Mouse (Mus musculus): ENCODE measurements around the gene Foxp1.

Foxp1 gene

DNA sequence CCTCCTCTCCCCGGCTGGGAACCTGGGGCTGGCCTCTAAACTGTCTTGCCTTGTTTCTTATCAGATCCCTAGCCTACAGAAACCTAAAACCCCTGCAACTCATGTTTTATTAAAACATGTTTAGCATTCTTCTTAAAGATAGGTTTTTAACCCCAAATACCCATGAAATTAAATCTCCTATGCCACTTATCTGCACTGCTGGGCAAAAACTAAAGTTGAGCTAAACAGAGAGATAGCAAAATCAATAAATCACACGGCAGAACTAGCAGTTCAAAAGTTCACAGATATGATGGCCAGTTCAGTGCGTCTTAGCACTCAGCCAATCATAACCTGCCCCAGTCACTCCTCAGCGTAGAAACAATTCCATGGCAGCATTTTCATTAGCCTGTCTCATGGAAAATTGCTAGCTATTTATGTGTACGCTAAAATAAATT is 316.1 kb downstream of the Foxp1 start:
- DNase-seq (ENCODE audit: low spot score) = no peak

DNA sequence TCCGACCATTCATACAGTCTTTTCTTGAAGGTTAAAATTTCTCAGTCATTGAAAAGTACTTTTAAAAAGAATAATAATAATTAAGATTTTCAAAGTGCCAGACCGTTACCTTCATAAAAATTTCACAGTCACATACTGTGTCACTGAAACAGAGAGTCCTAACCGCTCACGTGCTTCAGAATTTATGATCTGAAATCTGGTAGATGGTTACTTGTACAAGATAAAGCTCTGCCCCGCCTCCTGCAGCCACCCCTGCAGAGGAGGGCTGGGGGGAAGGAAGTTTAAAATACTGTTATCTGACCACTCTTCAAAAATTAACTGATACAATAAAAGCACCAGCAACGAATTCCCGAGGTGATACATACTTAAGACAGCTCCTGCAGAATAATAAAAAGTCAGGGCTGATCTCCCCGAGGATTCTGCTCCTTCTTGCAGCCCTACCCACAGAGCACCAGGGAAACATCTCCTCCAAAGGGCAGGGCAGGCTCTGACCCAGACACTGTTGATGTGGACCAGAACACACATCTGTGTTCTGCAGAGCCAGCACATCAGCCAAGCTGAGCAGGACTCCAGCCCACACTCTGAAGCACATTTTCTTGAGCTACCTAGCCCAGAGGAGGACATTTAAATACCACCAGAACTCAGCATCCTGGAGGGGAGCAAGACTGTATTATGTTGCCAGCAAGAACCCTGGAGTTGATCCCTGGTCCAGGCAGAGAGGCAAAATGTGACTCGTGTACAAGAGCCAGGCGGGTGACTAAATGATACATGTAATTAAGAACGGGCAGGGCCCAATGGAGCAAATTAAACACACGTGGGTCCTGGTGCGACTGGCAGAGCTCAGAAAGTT is 316.7 kb downstream of the Foxp1 start:
- peak; percentile 41 for DNase-seq (ENCODE audit: low spot score)

DNA sequence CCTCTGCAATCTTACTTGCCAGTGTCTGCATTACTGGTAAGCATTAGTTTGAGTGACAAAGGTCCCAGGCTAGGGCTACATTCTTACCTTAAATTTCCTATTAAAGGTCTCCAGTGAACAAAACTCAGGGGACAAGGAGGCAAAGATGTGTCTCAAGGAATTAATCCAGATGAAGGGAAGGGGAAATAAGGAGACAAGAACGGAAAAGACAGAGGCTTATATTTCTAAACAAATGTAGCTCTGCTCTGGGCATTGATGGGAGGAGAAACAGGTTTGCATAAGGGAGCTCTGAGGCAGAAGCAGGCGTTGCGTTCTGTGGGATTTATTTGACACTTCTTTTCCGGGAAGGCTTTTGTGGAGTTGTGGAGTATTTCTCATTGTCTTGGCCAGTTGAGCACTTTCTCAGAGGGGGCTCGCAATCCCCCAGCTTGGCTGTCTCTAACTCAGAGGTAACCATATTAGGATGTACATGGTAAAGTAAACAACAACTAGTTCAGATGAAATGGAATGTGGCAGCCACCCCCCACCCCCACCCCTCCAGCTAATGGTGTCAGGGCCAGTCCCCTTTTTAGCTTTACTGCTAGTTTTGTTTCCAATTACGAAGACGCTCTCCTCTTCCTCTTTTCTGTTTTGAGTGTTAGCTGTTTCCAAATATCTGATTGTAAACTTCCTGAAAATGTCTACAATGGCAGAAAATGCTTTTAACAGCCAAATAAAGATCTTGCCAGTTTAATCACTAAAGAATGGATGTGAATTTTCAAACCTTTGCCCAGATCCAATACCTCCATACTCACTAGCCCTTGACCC is 317.5 kb downstream of the Foxp1 start:
- no peak for DNase-seq (ENCODE audit: low spot score)

DNA sequence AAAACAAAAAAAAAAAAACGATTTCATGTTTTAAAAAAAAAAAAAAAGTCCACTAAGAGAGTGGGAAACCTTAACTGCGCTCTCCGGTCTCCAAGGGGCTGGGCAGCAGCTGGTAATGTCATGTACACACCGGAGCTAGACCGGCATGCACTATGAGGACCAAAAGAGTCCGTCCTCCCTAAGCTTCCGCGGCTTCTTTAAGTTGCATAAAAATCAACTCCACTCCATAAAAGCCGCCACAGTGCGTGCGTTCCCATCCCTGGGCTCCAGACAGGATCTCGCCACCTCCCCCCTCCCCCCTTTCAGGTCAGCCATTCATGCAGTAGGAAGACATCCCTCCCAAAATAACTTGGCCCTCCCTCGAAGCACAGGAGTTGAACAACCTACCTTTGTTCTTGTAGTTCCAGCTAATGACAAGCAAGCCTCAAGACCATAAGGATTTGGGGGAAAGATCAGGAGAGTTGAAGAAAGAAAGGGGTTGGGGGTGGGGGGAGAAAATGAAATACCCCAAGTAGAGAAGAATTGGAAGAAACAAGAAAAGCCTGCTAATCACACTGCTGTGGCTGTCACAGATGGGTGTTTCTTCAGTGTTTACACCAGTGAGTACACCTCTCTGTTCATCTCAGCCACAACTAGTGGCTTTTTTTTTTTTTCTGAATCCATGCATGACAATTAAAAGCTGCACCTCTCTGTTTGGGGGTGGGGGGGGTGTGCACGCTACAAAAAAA is 318.3 kb downstream of the Foxp1 start:
- no peak for DNase-seq (ENCODE audit: low spot score)

DNA sequence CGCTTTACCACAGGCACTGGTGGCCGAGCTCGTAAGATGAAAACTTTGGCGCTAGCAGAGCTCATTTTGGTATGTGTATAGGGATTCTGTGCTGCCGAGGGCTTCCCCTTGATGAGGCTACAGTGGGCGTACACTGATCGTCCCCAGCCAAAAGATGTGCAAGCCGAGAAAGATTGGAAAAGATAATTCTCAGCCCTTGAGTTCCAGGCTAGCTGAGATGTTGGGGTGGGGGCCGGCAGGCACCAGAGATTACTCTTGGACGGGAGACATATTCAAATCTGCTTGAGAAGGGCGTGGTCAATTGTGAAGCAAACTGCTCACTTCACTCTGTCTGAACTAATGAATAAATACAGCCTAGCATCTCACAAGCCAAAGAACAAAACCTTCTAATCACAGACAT is 319.3 kb downstream of the Foxp1 start:
- DNase-seq (ENCODE audit: low spot score) = no peak

DNA sequence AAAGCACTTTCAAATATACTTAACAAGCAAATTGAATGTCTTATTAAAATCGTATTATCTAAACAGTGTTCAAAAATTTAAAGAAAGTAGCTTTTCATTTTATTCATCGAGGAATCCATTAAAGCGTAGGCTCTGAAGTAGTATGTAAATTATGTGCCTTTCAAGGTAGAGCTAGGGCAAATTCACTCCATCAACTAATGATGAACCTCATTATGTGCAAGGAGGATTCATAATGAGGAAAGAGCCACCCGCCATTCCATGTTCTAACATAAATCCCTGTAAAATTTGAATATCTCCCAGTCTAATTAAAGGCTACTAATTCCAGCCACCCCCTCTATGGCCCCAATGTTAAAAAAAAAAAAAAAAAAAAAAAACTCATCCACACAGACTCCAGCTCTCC is 319.7 kb downstream of the Foxp1 start:
- DNase-seq (ENCODE audit: low spot score) = no peak

DNA sequence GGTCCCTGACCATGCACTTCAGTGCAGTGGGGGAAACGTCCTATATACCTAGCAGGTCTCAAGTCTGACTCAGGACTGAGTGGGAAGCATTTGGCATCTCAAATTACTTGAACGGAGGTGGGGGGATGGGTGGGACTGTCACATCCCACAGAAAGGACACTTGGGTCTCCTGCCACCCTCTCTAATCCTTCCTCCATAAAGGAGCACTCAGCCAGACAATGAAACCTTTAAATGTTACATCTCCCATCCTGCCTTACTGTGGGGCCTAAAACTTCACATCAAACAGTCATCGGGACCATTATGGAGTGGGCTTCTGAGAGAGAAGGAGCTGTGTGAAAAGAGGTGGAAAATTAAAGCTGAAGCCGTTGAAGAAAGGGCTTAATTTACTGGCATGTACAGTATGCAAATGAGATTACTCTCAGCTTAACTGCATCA is 321.2 kb downstream of the Foxp1 start:
- DNase-seq (ENCODE audit: low spot score) = no peak

DNA sequence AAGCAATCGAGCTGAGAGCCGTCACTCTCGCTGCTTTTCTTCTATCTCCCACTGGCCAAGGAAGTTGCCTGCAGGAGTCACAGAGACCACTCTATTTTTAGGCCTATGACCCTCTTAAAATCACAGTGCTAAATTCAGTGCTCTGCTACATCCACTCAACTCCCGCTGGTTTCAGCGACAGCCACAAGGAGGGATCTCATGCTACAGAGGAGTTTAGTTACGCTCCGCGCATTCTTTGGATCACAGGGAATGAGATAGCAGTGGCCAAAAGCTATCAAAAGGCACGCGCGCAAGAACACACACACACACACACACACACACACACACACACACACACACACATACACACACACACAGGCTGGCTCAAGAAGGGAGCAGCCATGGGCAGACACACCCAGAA is 321.9 kb downstream of the Foxp1 start:
- DNase-seq (ENCODE audit: low spot score) = no peak

DNA sequence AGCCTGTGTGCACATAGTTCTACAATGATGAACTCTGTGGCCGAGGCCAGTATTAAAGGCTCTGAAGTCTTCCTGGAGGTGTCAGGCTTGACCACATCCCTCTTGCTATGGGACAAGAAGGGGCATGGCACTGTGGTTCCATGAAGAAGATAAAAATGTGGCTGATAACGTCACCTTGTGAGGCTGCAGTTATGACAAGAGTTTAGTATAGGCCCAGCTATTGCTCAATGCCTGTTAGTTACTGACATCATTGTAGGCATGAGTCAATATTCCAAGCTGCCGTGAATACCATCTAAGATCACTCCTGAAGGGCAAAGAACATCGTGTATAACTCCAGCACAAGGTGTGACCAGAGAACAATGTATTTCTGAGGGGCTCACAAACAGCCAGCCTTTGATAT is 323.2 kb downstream of the Foxp1 start:
- no peak for DNase-seq (ENCODE audit: low spot score)

DNA sequence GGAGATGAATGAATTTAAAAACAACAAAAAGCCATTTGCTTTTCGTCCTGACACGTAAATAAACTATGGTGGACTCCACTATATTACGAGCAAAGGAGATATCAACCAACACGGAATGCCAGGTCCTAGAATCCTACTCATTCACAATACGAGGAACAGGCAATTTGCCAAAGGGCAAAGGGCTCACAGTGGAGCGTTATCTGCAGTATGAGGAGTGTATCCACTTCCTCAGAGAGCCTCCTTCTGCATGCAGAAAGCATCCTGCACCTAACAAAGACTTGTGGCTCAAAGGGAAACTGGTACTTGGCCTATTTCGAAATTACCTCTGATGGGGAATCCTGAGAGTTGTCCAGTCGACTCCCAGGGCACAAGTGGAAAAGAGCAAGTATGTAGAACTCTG is 328.8 kb downstream of the Foxp1 start:
- DNase-seq (ENCODE audit: low spot score) = no peak

DNA sequence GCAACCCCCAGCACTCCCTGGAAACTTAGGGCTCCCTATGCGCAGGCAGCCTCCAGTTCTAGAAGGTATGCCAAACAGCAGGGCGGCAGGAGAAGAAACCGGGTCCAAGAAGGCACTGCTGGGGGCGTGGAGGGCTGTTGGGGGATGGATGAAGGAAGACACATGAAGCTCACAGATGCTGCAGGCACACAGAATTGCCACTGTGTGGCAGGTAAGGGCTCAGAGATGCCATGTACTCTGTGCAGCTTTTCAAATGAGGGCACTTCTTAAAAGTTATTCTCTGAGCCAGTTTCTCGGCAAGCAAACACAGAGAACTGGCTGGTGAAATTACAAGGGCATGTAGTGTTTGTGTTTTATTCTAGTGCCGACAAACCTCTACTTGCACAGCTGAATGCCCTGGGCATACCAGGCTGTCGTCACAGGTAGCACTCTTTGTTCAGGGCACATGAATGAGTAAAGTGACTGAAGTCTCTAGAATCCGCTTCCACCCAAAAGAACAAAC is 330.8 kb downstream of the Foxp1 start:
- DNase-seq (ENCODE audit: low spot score) = no peak

DNA sequence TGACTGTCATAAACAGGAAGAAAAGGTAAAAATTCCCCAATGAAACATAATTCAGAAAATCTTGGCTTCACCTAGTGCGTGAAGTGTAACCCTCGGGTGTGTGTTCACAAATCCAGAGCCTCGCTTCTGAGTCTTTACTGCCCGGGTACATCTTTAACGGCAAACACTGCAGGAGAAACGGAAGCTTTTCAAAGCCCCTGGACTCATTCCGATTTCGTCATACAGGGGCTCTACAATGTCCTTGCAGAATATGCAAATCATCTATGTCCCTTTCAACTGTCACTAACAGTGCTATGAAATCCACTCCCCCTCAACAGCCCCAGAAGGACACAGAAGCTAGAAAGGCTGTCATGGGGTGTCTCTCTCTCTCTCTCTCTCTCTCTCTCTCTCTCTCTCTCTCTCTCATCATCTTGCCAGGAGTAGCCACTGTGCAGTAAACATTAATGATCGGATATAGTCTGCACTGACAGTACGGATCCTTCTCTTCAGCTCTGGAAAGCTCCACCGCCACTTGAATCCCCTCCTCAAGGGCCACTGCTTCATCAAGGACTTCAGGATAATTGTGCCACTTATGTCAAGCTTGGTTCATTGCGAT is 331.4 kb downstream of the Foxp1 start:
- DNase-seq (ENCODE audit: low spot score) = no peak

DNA sequence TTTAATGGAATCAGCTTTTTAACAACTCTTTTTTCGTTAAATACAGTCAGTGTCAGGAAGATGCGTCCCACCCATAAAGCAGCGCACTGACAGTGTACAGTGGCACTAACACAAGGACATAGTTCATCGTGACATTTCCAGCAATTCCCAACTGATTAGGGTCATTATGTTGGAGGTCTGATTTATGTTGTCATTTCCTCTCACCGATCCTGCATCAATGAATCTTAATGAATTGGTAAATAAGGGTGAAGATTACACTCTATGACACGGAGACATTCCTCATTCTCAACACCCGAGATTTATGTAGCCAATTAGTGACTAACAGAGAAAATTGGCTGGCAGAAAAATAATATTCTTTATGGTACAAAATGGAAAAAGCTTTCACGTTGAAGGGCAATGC is 332.6 kb downstream of the Foxp1 start:
- no peak for DNase-seq (ENCODE audit: low spot score)

DNA sequence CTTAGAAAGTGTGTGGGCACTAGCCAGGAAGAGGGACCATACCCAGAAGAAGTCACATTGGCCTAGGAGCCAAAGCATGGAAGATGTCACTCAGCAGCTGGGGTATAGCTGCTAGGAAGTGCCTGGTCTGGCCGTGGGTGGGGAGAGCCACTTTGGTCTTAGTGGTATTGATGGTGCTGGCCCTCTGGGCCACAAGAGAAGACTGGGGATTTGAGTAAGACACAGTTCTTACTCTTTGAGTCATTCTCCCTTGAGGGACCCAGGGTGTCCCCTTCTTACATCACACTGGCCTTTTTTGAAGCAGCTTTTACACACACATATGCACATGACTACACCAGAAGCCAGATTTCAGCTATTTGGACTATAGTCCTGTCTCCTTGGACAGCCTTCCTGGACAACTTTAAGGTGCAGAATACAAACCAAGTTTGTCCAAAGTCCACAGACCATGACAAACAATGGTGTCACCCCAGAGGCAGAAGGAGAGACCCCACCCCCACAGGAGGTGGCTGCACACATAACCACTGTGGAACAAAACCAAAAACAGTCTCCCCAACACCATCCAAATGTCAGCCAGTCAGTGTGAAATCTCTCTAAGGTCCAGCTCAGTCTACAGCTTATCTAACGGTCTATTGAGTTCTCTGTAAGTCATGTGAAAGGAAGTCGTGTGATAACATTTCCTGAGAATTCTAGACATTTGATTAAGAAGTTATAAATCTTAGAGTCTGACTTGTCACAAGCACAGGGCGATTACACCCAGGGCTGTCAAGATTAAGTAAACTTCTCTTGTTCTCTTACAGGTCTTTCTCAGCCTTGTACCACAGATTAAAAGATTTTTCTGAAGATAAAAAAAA is 333.9 kb downstream of the Foxp1 start:
- DNase-seq (ENCODE audit: low spot score) = peak; percentile 13

DNA sequence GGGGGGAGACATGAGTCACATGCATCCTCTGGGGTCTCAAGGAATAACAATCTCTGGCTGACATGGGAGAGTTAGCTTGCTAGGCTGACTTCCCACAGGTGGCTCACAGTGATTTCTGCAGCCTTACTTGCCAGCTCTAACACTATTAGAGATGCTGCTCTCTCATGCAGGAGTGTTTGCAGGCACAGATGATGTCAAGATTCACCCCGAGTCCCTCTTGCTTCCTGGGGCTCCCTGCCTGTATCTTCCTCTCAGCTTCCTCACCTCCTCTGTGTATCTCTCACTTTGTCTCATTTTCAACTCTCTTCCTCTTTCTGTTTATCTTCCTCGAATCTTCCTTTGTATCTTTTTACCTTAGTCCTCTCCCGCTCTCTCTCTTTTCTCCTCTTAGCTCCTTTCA is 334.6 kb downstream of the Foxp1 start:
- DNase-seq (ENCODE audit: low spot score) = no peak

DNA sequence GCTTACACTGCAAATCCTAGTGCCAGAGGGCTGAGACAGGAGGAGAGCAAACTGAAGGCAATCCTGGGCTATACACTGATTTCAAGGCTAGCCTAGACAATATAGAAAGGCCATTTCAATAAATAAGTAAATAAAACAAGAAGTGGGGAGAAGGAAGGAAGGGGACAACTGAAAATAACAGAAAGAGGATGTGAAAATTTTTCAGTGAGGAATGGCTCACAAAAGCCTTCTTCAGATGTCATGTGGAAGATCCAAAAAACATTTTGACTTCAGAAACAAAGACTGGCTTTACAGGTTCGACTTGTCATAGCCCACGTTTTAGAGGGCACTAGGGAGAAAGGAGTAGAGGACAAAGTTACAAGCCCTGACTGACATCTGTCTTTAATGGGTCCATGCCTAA is 335.1 kb downstream of the Foxp1 start:
- no peak for DNase-seq (ENCODE audit: low spot score)

DNA sequence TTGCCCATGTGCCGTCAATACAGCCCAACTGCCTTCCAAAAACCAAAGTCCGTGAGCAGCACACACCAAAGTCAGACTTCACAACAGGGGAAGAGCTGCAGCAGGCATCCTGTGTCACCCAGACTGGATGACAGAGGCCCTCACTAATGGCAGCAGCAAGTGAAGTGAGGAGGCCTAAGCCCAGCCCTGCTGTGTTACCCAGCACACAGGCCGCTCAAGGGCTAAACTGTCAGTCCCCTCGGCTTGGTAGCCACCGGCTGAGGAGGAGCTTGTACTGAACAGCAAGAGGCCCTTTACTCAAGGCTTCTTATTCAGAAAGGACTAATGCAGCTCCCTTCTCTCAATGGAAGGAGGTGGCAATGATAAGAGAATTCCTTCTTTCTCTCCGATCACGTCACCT is 336.0 kb downstream of the Foxp1 start:
- DNase-seq (ENCODE audit: low spot score) = no peak

DNA sequence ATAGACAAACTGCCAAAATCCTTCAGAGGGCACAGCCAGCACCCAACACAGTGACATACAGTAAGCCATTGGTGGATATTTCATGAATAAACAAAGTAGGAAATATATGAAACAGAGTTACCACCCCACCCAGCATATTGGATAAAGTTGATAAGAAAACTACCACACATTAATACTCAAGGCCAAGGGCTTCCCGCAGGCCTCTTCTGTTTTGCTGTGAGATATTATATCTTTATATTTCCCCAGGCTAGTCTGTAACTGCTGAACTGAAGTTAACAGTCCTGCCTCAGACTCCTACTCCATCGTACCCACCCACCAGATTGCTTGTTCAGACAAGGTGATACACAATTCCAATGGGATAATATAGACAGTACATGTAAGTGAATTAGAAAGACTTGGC is 336.7 kb downstream of the Foxp1 start:
- DNase-seq (ENCODE audit: low spot score) = no peak

DNA sequence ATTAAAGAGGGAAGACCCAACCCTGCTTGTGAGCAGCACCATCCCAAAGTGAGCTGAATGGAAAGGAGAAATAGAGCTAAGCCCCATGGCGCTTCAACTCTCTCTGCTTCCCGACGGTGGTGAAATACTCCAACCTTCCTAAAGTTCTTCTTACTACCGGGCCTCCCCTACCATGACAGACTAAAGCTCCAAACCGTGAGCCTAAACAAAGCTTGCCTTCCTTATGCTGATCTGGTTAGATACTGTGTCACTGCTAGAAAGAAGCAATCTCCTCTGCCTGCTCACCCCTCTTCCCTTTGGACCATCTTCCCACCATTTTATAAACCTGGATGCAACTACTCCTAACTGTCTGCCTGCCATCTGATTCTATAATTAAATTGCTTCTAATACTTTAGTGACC is 338.5 kb downstream of the Foxp1 start:
- no peak for DNase-seq (ENCODE audit: low spot score)

DNA sequence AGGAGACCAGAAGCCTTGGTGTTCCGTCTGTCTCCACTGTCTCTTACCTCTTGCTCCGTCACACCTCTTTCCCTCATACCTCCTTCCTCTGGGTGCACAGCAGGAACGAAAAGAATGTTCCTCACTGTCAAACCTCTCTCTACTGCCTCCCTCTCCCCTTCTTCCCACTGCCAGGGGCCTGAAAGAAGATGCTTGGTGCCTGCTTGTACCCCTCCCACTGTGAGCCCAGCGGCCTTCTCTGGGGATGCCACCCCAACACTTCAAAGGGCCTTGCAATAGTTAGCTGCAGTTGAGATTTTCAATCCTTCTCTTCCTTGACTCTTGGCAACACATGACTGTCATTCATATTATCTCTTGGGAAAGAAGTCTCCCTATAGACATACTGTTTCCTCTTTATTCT is 339.7 kb downstream of the Foxp1 start:
- no peak for DNase-seq (ENCODE audit: low spot score)

DNA sequence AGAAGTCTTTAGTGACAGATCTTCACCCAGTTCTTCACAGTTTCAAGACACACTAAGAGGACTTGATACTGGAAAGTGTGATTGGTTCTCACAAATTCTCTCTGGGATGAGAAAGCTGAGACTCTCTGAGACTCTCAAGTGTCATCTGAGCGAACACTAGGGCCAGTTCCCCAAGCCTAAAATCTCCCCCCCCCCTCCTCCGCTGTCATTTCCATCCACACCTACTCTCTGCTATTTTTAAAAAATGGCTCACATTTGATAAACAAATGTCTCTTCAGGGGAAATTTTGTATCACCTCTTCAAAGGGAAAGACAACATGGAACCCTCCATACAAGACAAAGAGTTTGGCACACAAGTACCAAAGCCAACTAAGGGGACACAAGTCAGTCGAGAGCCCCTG is 346.3 kb downstream of the Foxp1 start:
- no peak for DNase-seq (ENCODE audit: low spot score)

All from MN1 (cell line).